Mouse (Mus musculus): ENCODE data around the gene Prkce. TPM values are rescaled to one million over a fixed set of nuclear protein-coding genes. Genes with fewer than 3 reads are reported as not detected.

Prkce gene
- polyA plus RNA-seq, 1 experiment from 2014 or later = 8.1 TPM

GRCm38 (mm10) chr17:86690871-86691390, 523.3 kb downstream of the Prkce start:
- H3K4me3 ChIP-seq (replicated peaks) = no peak overlapping the region
- H3K4me2 ChIP-seq (replicated peaks) = no peak overlapping the region
- H3K27me3 ChIP-seq = no peaks in the 10 kb centered on the region
- no peak for ATAC-seq (ENCODE audit: insufficient number of reproducible peaks, low FRiP score, low TSS enrichment, low read depth)
- WGBS = 92% methylated on average over 2 of the region's 2 CpGs
- H3K4me1 ChIP-seq = no peaks in the 10 kb centered on the region
- H3K9me3 ChIP-seq (replicated peaks) = no peaks in the 10 kb centered on the region
- no peak overlapping the region for H3K27ac ChIP-seq (replicated peaks)
- no peak overlapping the region for H3K9ac ChIP-seq
- no peaks in the 10 kb centered on the region for H3K36me3 ChIP-seq

GRCm38 (mm10) chr17:86697751-86698150, 530.2 kb downstream of the Prkce start:
- H3K27ac ChIP-seq (replicated peaks) = no peak overlapping the region
- WGBS = 94% methylated on average over 2 of the region's 2 CpGs
- ATAC-seq (ENCODE audit: insufficient number of reproducible peaks, low FRiP score, low TSS enrichment, low read depth) = no peak
- no peaks in the 10 kb centered on the region for H3K9me3 ChIP-seq (replicated peaks)
- H3K4me2 ChIP-seq (replicated peaks) = no peak overlapping the region
- no peak overlapping the region for H3K4me3 ChIP-seq (replicated peaks)
- H3K36me3 ChIP-seq = no peaks in the 10 kb centered on the region
- no peaks in the 10 kb centered on the region for H3K4me1 ChIP-seq
- no peaks in the 10 kb centered on the region for H3K27me3 ChIP-seq
- H3K9ac ChIP-seq = no peak overlapping the region

GRCm38 (mm10) chr17:86703336-86703735, 535.8 kb downstream of the Prkce start:
- no peaks in the 10 kb centered on the region for H3K4me1 ChIP-seq
- H3K27ac ChIP-seq (replicated peaks) = no peak overlapping the region
- H3K9me3 ChIP-seq (replicated peaks) = no peaks in the 10 kb centered on the region
- H3K4me3 ChIP-seq (replicated peaks) = no peak overlapping the region
- ATAC-seq (ENCODE audit: insufficient number of reproducible peaks, low FRiP score, low TSS enrichment, low read depth) = no peak
- H3K4me2 ChIP-seq (replicated peaks) = no peak overlapping the region
- no peaks in the 10 kb centered on the region for H3K27me3 ChIP-seq
- 73% methylated on average over 4 of the region's 4 CpGs for WGBS
- no peak overlapping the region for H3K9ac ChIP-seq
- H3K36me3 ChIP-seq = no peaks in the 10 kb centered on the region

GRCm38 (mm10) chr17:86705236-86705635, 537.7 kb downstream of the Prkce start:
- no peak overlapping the region for H3K27ac ChIP-seq (replicated peaks)
- 79% methylated on average over 3 of the region's 3 CpGs for WGBS
- H3K36me3 ChIP-seq = no peaks in the 10 kb centered on the region
- no peaks in the 10 kb centered on the region for H3K27me3 ChIP-seq
- ATAC-seq (ENCODE audit: insufficient number of reproducible peaks, low FRiP score, low TSS enrichment, low read depth) = no peak
- H3K4me2 ChIP-seq (replicated peaks) = no peak overlapping the region
- H3K4me3 ChIP-seq (replicated peaks) = no peak overlapping the region
- no peak overlapping the region for H3K9ac ChIP-seq
- no peaks in the 10 kb centered on the region for H3K9me3 ChIP-seq (replicated peaks)
- H3K4me1 ChIP-seq = no peaks in the 10 kb centered on the region

- Histone ChIP-seq H3K9ac (no peak overlapping the region), H3K27me3 (no peaks in the 10 kb centered on the region), H3K4me1 (no peaks in the 10 kb centered on the region), H3K9me3 (replicated peaks) (no peaks in the 10 kb centered on the region), H3K4me3 (replicated peaks) (no peak overlapping the region), H3K4me2 (replicated peaks) (no peak overlapping the region), H3K36me3 (no peaks in the 10 kb centered on the region), H3K27ac (replicated peaks) (no peak overlapping the region)
- no peak for ATAC-seq (ENCODE audit: insufficient number of reproducible peaks, low FRiP score, low TSS enrichment, low read depth)
- 71% methylated on average over 1 of the region's 1 CpGs for whole genome bisulfite sequencing
Measured at GRCm38 (mm10) chr17:86706467-86706866, 538.9 kb downstream of the Prkce start.

Other genes starting within 250 kb of the Prkce start
- gene Srbd1, start 22.6 kb upstream of the Prkce start, polyA plus RNA-seq (2015; fragmentation: Nextera tagmentation; extraction: Ambion mirVana) = 14.1 and 16.2 TPM in 2 replicates